ENCODE assay signal across 9 mouse cellular contexts in the genomic region with DNA sequence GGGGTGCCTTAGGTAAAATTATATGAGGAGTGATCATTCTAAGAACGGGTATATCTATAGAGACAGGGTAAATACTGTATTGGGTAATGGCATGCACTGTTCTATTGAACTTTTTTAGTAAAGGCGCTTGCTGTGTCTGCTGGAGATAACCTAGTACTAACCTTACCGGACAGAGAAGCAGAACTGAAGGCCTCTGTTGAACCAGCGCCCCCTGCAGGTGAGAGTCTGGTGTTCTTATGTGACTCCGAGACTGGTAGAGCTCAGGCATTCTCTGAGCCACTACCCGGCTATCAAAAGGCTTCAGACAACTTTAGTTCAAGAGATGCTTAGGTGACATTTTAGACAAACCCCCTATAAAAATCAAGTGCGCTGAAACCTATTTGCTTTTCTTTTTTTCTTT. TPM values are rescaled to one million over a fixed set of nuclear protein-coding genes. Genes with fewer than 3 reads are reported as not detected.
DNase-seq lines count a peak whose midpoint lies in the region; ATAC-seq and TF ChIP-seq lines count a peak whose summit lies in the region.
"Had no signal": no experiment of that assay in that cellular context is flagged by ENCODE, and none has a peak within 500 bp of the region (broad histone marks: within the 10 kb centered on the region; RNA-seq: fewer than 3 reads in every experiment).

No protein-coding gene starts in this region.

- H3K27me3 ChIP-seq in hindbrain, postnatal 0 days (ENCODE audit: insufficient read depth, low read length), result no peaks in the 10 kb centered on the region
- no peaks in the 10 kb centered on the region for H3K27me3 ChIP-seq in hindbrain, embryonic 14.5 days (ENCODE audit: control insufficient read depth, insufficient read depth, low read length)
- H3K27me3 ChIP-seq: liver, embryonic 15.5 days had no signal

- no peak overlapping the region for H3K27ac ChIP-seq in hindbrain, postnatal 0 days
- no peak overlapping the region for H3K27ac ChIP-seq in hindbrain, embryonic 14.5 days
- H3K27ac ChIP-seq: liver, embryonic 15.5 days had no signal

- no peak for ATAC-seq in hindbrain, postnatal 0 days
- no peak for ATAC-seq in hindbrain, embryonic 14.5 days (ENCODE audit: low FRiP score)

- H3K36me3 ChIP-seq in hindbrain, postnatal 0 days (ENCODE audit: insufficient read depth, low read length), result 0 out of 2 replicates have a peak, but pooled peaks cover 2% of the 10 kb centered on the region
- 0 out of 2 replicates have a peak, but pooled peaks cover under 1% of the 10 kb centered on the region for H3K36me3 ChIP-seq in hindbrain, embryonic 14.5 days (replicated peaks; ENCODE audit: control insufficient read depth, insufficient read depth)
- H3K36me3 ChIP-seq: liver, embryonic 15.5 days had no signal

- H3K4me1 ChIP-seq in hindbrain, postnatal 0 days (ENCODE audit: insufficient read depth, low read length), result no peaks in the 10 kb centered on the region
- no peaks in the 10 kb centered on the region for H3K4me1 ChIP-seq in hindbrain, embryonic 14.5 days (replicated peaks; ENCODE audit: control insufficient read depth, insufficient read depth, low read length)
- H3K4me1 ChIP-seq: liver, embryonic 15.5 days had no signal

- intact Hi-C loops in heart, postnatal 10 days (cut with DNase I), result no loop called here
- intact Hi-C loops in left cerebral cortex, postnatal 4 days (cut with DNase I), result no loop called here

- peak; percentile 39 for DNase-seq in hindbrain, postnatal 0 days (ENCODE audit: low spot score)
- DNase-seq in hindbrain, embryonic 14.5 days (ENCODE audit: low spot score), result no peak
- DNase-seq in MEL-GATA-1-ER (ENCODE audit: extremely low read depth, low read depth), result peak; percentile 36
- peak; percentile 56 for DNase-seq in cerebellum, adult 8-10 months
- DNase-seq in heart, postnatal 10 days, result peak; percentile 15 to 55
- peak; percentile 38 for DNase-seq in left cerebral cortex, postnatal 4 days
- DNase-seq in right cerebral cortex, postnatal 36 days (ENCODE audit: low spot score in 2 of 2), result peak; percentile 30 to 32
- DNase-seq in urinary bladder, postnatal 10 days (ENCODE audit: low spot score), result no peak

- peak; percentile 38 for TF ChIP-seq CTCF in hindbrain, postnatal 0 days (IDR thresholded peaks at IDR 0.05; ENCODE audit: low read depth)

- WGBS in hindbrain, postnatal 0 days, result 62% methylated on average over 7 of the region's 7 CpGs
- 67% methylated on average over 7 of the region's 7 CpGs for WGBS in hindbrain, embryonic 14.5 days

- no peak overlapping the region for H3K4me3 ChIP-seq in hindbrain, postnatal 0 days (ENCODE audit: low read length)
- H3K4me3 ChIP-seq in hindbrain, embryonic 14.5 days (replicated peaks; ENCODE audit: low read length), result no peak overlapping the region
- H3K4me3 ChIP-seq: liver, embryonic 15.5 days had no signal

- no peaks in the 10 kb centered on the region for H3K9me3 ChIP-seq in hindbrain, postnatal 0 days (ENCODE audit: low read length)
- no peaks in the 10 kb centered on the region for H3K9me3 ChIP-seq in hindbrain, embryonic 14.5 days (ENCODE audit: control insufficient read depth, low read length)
- H3K9me3 ChIP-seq: liver, embryonic 15.5 days had no signal

- H3K4me2 ChIP-seq in hindbrain, postnatal 0 days (ENCODE audit: low read depth, low read length), result no peak overlapping the region
- H3K4me2 ChIP-seq in hindbrain, embryonic 14.5 days (replicated peaks), result no peak overlapping the region
- H3K4me2 ChIP-seq: liver, embryonic 15.5 days had no signal

- H3K9ac ChIP-seq in hindbrain, postnatal 0 days (replicated peaks; ENCODE audit: low read length), result no peak overlapping the region
- no peak overlapping the region for H3K9ac ChIP-seq in hindbrain, embryonic 14.5 days
- H3K9ac ChIP-seq: liver, embryonic 15.5 days had no signal

RNA-seq across cellular contexts. Expression of a gene that starts 17.6 kb away (rescaled TPM):
- total RNA-seq in hindbrain, postnatal 0 days (2014; rRNA removed), result 11.3 and 13.0 TPM in 2 replicates
- polyA plus RNA-seq in hindbrain, postnatal 0 days (2015; fragmentation: Nextera tagmentation; extraction: Ambion mirVana), result 6.1 TPM in 2 replicates
- 5.5 and 8.0 TPM in 2 replicates for polyA plus RNA-seq in hindbrain, embryonic 14.5 days (2014; fragmentation: Nextera tagmentation; extraction: Ambion mirVana)
- not detected for total RNA-seq in heart, postnatal 10 days (2021)
- 10 to 100 TPM; 19.1 to 22.2 TPM for total RNA-seq in left cerebral cortex, postnatal 4 days (2021)

RNA-seq across cellular contexts. Expression of a gene that starts 31.0 kb away (rescaled TPM):
- total RNA-seq in hindbrain, postnatal 0 days (2014; rRNA removed), result 30.0 and 30.9 TPM in 2 replicates
- polyA plus RNA-seq in hindbrain, postnatal 0 days (2015; fragmentation: Nextera tagmentation; extraction: Ambion mirVana), result 36.6 and 38.8 TPM in 2 replicates
- 34.7 and 37.5 TPM in 2 replicates for polyA plus RNA-seq in hindbrain, embryonic 14.5 days (2014; fragmentation: Nextera tagmentation; extraction: Ambion mirVana)
- 10 to 100 TPM; 17.8 to 18.0 TPM for total RNA-seq in heart, postnatal 10 days (2021)
- total RNA-seq in left cerebral cortex, postnatal 4 days (2021), result 10 to 100 TPM; 22.4 to 22.6 TPM

RNA-seq across cellular contexts. Expression of a gene that starts 31.2 kb away (rescaled TPM):
- total RNA-seq in hindbrain, postnatal 0 days (2014; rRNA removed), result 14.7 and 19.3 TPM in 2 replicates
- polyA plus RNA-seq in hindbrain, postnatal 0 days (2015; fragmentation: Nextera tagmentation; extraction: Ambion mirVana), result 69.7 and 74.2 TPM in 2 replicates
- polyA plus RNA-seq in hindbrain, embryonic 14.5 days (2014; fragmentation: Nextera tagmentation; extraction: Ambion mirVana), result 55.6 and 59.9 TPM in 2 replicates
- total RNA-seq in heart, postnatal 10 days (2021), result 100 to 1,000 TPM; 282 to 297 TPM
- 10 to 100 TPM; 37.2 to 38.3 TPM for total RNA-seq in left cerebral cortex, postnatal 4 days (2021)

Comparison
In these comparisons a context has a peak if more than half of its experiments do, and no peak if none do; other contexts are left out.
1. DNase-seq: peak in hindbrain, postnatal 0 days (single experiment), MEL-GATA-1-ER (single experiment), cerebellum, adult 8-10 months (single experiment), heart, postnatal 10 days (2 of 2), left cerebral cortex, postnatal 4 days (single experiment) and right cerebral cortex, postnatal 36 days (2 of 2); none in hindbrain, embryonic 14.5 days (single experiment) and urinary bladder, postnatal 10 days (single experiment).
2. RNA of a gene that starts 17.6 kb away (total RNA-seq): 19.1 to 22.2 TPM in left cerebral cortex, postnatal 4 days and 11.3 to 13.0 TPM in hindbrain, postnatal 0 days; not detected in heart, postnatal 10 days; every median in the first group is over 10 times any median in the second.
3. RNA of a gene that starts 31.2 kb away (total RNA-seq): 282 to 297 TPM in heart, postnatal 10 days; 37.2 to 38.3 TPM in left cerebral cortex, postnatal 4 days and 14.7 to 19.3 TPM in hindbrain, postnatal 0 days; every median in the first group is over 4 times any median in the second.